Comparison of ENCODE assay signal across 25 mouse cellular contexts in the genomic region with DNA sequence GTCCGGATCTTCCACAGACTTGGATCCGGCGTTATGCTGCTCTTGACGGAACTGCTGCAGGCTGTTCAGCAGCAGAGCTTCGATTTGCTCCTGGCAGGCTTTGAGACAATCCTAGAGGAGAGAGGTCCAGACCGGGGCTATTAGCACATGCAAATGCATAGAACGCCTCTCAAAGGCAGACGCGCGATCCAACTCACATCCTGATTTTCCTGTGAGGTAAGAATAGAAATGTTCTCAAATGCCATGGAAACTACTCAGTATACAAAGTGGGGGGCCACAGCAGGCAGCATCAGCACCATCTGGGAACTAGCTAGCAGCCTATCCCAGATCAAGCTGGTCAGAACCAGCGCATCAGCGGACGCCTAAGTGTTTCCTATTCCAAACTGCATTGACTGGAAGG. TPM values are rescaled to one million over a fixed set of nuclear protein-coding genes. Genes with fewer than 3 reads are reported as not detected.
DNase-seq lines count a peak whose midpoint lies in the region; ATAC-seq and TF ChIP-seq lines count a peak whose summit lies in the region.
"Had no signal": no experiment of that assay in that cellular context is flagged by ENCODE, and none has a peak within 500 bp of the region (broad histone marks: within the 10 kb centered on the region; RNA-seq: fewer than 3 reads in every experiment).

No protein-coding gene starts in this region.

- DNase-seq in hindbrain, postnatal 0 days (ENCODE audit: low spot score) = peak; percentile 30
- DNase-seq in hindbrain, embryonic 11.5 days (ENCODE audit: low spot score) = no peak
- peak; percentile 96 for DNase-seq in ES-CJ7 (ENCODE audit: low read depth, low spot score)
- peak; percentile 75 for DNase-seq in forebrain, embryonic 14.5 days (ENCODE audit: low spot score)
- DNase-seq in midbrain, postnatal 0 days (ENCODE audit: low spot score) = peak; percentile 51
- DNase-seq in layer of hippocampus, adult 18-20 months (ENCODE audit: low spot score in 2 of 2) = no peak
- no peak for DNase-seq in gastrocnemius, postnatal 4 days (ENCODE audit: low spot score in 2 of 2)
- DNase-seq: adrenal gland, postnatal 36 days; cerebellum, adult 2 months; gastrocnemius, postnatal 14 days; heart, adult 2 months; heart, postnatal 4 days; kidney, adult 18-20 months; liver, postnatal 0 days; lung, postnatal 10 days; spleen, adult 18-20 months; thymus, adult 2 months had no signal

- peak overlapping the region; percentile 18; the same call in 1 of the 2 replicates for H3K4me2 ChIP-seq in hindbrain, postnatal 0 days (ENCODE audit: low read depth, low read length)
- no peak overlapping the region for H3K4me2 ChIP-seq in hindbrain, embryonic 11.5 days (replicated peaks; ENCODE audit: low read depth, low read length)
- no peak overlapping the region for H3K4me2 ChIP-seq in forebrain, embryonic 14.5 days (ENCODE audit: low read length)
- H3K4me2 ChIP-seq in midbrain, postnatal 0 days (ENCODE audit: low read depth, low read length, poor library complexity, severe bottlenecking) = no peak overlapping the region
- H3K4me2 ChIP-seq: heart, embryonic 15.5 days; neural tube, embryonic 13.5 days; stomach, embryonic 15.5 days had no signal

- peaks cover 3% of the 10 kb centered on the region; the same call in 1 of the 2 replicates for H3K4me1 ChIP-seq in hindbrain, postnatal 0 days (ENCODE audit: insufficient read depth, low read length)
- peaks cover 2% of the 10 kb centered on the region; the same call in 1 of the 2 replicates for H3K4me1 ChIP-seq in hindbrain, embryonic 11.5 days (replicated peaks; ENCODE audit: control insufficient read depth, insufficient read depth, low read length)
- peaks cover 34% of the 10 kb centered on the region for H3K4me1 ChIP-seq in forebrain, embryonic 14.5 days (ENCODE audit: control insufficient read depth, insufficient read depth, low read length)
- no peaks in the 10 kb centered on the region; the same call in 1 of the 2 replicates for H3K4me1 ChIP-seq in midbrain, postnatal 0 days (ENCODE audit: insufficient read depth, low read length)

- ATAC-seq in hindbrain, postnatal 0 days = 0 out of 2 replicates have a peak, but pooled peaks have one; percentile 39
- no peak for ATAC-seq in hindbrain, embryonic 11.5 days (ENCODE audit: low FRiP score)
- ATAC-seq in forebrain, embryonic 14.5 days = peak; percentile 22
- ATAC-seq in midbrain, postnatal 0 days (ENCODE audit: low FRiP score) = no peak
- ATAC-seq: liver, postnatal 0 days had no signal

- H3K27me3 ChIP-seq in hindbrain, postnatal 0 days (ENCODE audit: insufficient read depth, low read length) = no peaks in the 10 kb centered on the region
- H3K27me3 ChIP-seq in hindbrain, embryonic 11.5 days (ENCODE audit: control insufficient read depth, insufficient read depth, low read length) = no peaks in the 10 kb centered on the region
- H3K27me3 ChIP-seq in forebrain, embryonic 14.5 days (replicated peaks; ENCODE audit: control insufficient read depth, insufficient read depth, low read length) = no peaks in the 10 kb centered on the region
- no peaks in the 10 kb centered on the region for H3K27me3 ChIP-seq in midbrain, postnatal 0 days (ENCODE audit: insufficient read depth, low read length)
- H3K27me3 ChIP-seq: heart, embryonic 15.5 days; neural tube, embryonic 13.5 days; stomach, embryonic 15.5 days had no signal

- H3K9me3 ChIP-seq in hindbrain, postnatal 0 days (ENCODE audit: low read length) = no peaks in the 10 kb centered on the region
- no peaks in the 10 kb centered on the region for H3K9me3 ChIP-seq in hindbrain, embryonic 11.5 days (ENCODE audit: control insufficient read depth, low read length)
- no peaks in the 10 kb centered on the region for H3K9me3 ChIP-seq in forebrain, embryonic 14.5 days (replicated peaks; ENCODE audit: control insufficient read depth, low read length)
- H3K9me3 ChIP-seq in midbrain, postnatal 0 days (ENCODE audit: low read length) = no peaks in the 10 kb centered on the region
- H3K9me3 ChIP-seq: G1E; heart, embryonic 15.5 days; neural tube, embryonic 13.5 days; stomach, embryonic 15.5 days had no signal

- H3K4me3 ChIP-seq in hindbrain, postnatal 0 days (ENCODE audit: low read length) = no peak overlapping the region
- H3K4me3 ChIP-seq in hindbrain, embryonic 11.5 days (ENCODE audit: low read depth, low read length) = no peak overlapping the region
- H3K4me3 ChIP-seq in forebrain, embryonic 14.5 days (ENCODE audit: low read depth, low read length) = no peak overlapping the region
- no peak overlapping the region for H3K4me3 ChIP-seq in midbrain, postnatal 0 days (ENCODE audit: low read depth, low read length)
- H3K4me3 ChIP-seq: heart, adult 2 months; heart, embryonic 15.5 days; neural tube, embryonic 13.5 days; stomach, embryonic 15.5 days had no signal

- no peaks in the 10 kb centered on the region; the same call in 1 of the 2 replicates for H3K36me3 ChIP-seq in hindbrain, postnatal 0 days (ENCODE audit: insufficient read depth, low read length)
- peaks cover 8% of the 10 kb centered on the region; the same call in 1 of the 2 replicates for H3K36me3 ChIP-seq in hindbrain, embryonic 11.5 days (ENCODE audit: control insufficient read depth, insufficient read depth, low read length)
- H3K36me3 ChIP-seq in forebrain, embryonic 14.5 days (ENCODE audit: control insufficient read depth, insufficient read depth, low read length) = peaks cover 70% of the 10 kb centered on the region
- H3K36me3 ChIP-seq in midbrain, postnatal 0 days (ENCODE audit: insufficient read depth, low read length) = no peaks in the 10 kb centered on the region

- no peak overlapping the region for H3K9ac ChIP-seq in hindbrain, postnatal 0 days (replicated peaks; ENCODE audit: low read length)
- no peak overlapping the region for H3K9ac ChIP-seq in hindbrain, embryonic 11.5 days (ENCODE audit: low read depth, low read length)
- H3K9ac ChIP-seq in forebrain, embryonic 14.5 days (ENCODE audit: low read length) = 0 out of 2 replicates have a peak overlapping the region, but pooled peaks have one; percentile 29
- H3K9ac ChIP-seq in midbrain, postnatal 0 days (replicated peaks; ENCODE audit: low read length, poor library complexity, severe bottlenecking) = no peak overlapping the region
- H3K9ac ChIP-seq: heart, embryonic 15.5 days; liver, postnatal 0 days; neural tube, embryonic 13.5 days; stomach, embryonic 15.5 days had no signal

- 0 out of 2 replicates have a peak overlapping the region, but pooled peaks have one; percentile 4 for H3K27ac ChIP-seq in hindbrain, postnatal 0 days
- H3K27ac ChIP-seq in hindbrain, embryonic 11.5 days (ENCODE audit: low read depth, low read length) = no peak overlapping the region
- peak overlapping the region; percentile 39; the same call in 1 of the 2 replicates for H3K27ac ChIP-seq in forebrain, embryonic 14.5 days (ENCODE audit: low read depth, low read length)
- H3K27ac ChIP-seq in midbrain, postnatal 0 days (ENCODE audit: low read depth, low read length) = no peak overlapping the region
- H3K27ac ChIP-seq: heart, adult 2 months; heart, embryonic 15.5 days; kidney, postnatal 0 days; neural tube, embryonic 13.5 days; stomach, embryonic 15.5 days had no signal

- TF ChIP-seq CTCF in hindbrain, postnatal 0 days (IDR thresholded peaks at IDR 0.05; ENCODE audit: low read depth) = no peak
- TF ChIP-seq CTCF in midbrain, postnatal 0 days (IDR thresholded peaks at IDR 0.05) = no peak

- WGBS in hindbrain, postnatal 0 days = 43% methylated on average over 13 of the region's 13 CpGs
- 75% methylated on average over 13 of the region's 13 CpGs for WGBS in hindbrain, embryonic 11.5 days
- 40% methylated on average over 13 of the region's 13 CpGs for WGBS in forebrain, embryonic 14.5 days
- WGBS in midbrain, postnatal 0 days = 42% methylated on average over 13 of the region's 13 CpGs

RNA-seq across cellular contexts. Expression of a gene that starts 21.0 kb away (rescaled TPM):
- total RNA-seq in hindbrain, postnatal 0 days (2014; rRNA removed) = 6.6 and 7.7 TPM in 2 replicates
- polyA plus RNA-seq in hindbrain, postnatal 0 days (2015; fragmentation: Nextera tagmentation; extraction: Ambion mirVana) = 4.9 and 5.2 TPM in 2 replicates
- polyA plus RNA-seq in hindbrain, embryonic 11.5 days (2014; fragmentation: Nextera tagmentation; extraction: Ambion mirVana) = 5.8 and 6.4 TPM in 2 replicates
- polyA plus RNA-seq in forebrain, embryonic 14.5 days (2014; fragmentation: Nextera tagmentation; extraction: Ambion mirVana) = 7.4 and 8.1 TPM in 2 replicates
- total RNA-seq in midbrain, postnatal 0 days (2014; rRNA removed) = 6.1 and 6.7 TPM in 2 replicates
- 4.6 and 5.0 TPM in 2 replicates for polyA plus RNA-seq in midbrain, postnatal 0 days (2015; fragmentation: Nextera tagmentation; extraction: Ambion mirVana)
- 10 to 100 TPM; 27.9 to 30.7 TPM for total RNA-seq in layer of hippocampus, adult 18-20 months (2021)
- 10 to 100 TPM; 10.4 to 10.9 TPM for total RNA-seq in gastrocnemius, postnatal 4 days (2021)

RNA-seq across cellular contexts. Expression of a gene that starts 21.6 kb away (rescaled TPM):
- total RNA-seq in hindbrain, postnatal 0 days (2014; rRNA removed) = 22.3 and 27.1 TPM in 2 replicates
- 229 and 263 TPM in 2 replicates for polyA plus RNA-seq in hindbrain, postnatal 0 days (2015; fragmentation: Nextera tagmentation; extraction: Ambion mirVana)
- 1,153 and 1,300 TPM in 2 replicates for polyA plus RNA-seq in hindbrain, embryonic 11.5 days (2014; fragmentation: Nextera tagmentation; extraction: Ambion mirVana)
- polyA plus RNA-seq in forebrain, embryonic 14.5 days (2014; fragmentation: Nextera tagmentation; extraction: Ambion mirVana) = 1,278 and 1,343 TPM in 2 replicates
- 13.9 and 14.5 TPM in 2 replicates for total RNA-seq in midbrain, postnatal 0 days (2014; rRNA removed)
- 95.6 and 106 TPM in 2 replicates for polyA plus RNA-seq in midbrain, postnatal 0 days (2015; fragmentation: Nextera tagmentation; extraction: Ambion mirVana)
- total RNA-seq in layer of hippocampus, adult 18-20 months (2021) = 100 to 1,000 TPM; 118 to 128 TPM
- 10 to 100 TPM; 80.7 to 85.3 TPM for total RNA-seq in gastrocnemius, postnatal 4 days (2021)

RNA-seq across cellular contexts. Expression of a gene that starts 57.7 kb away (rescaled TPM):
- 1.8 and 1.9 TPM in 2 replicates for total RNA-seq in hindbrain, postnatal 0 days (2014; rRNA removed)
- 0.28 TPM in 2 replicates for polyA plus RNA-seq in hindbrain, postnatal 0 days (2015; fragmentation: Nextera tagmentation; extraction: Ambion mirVana)
- 0.08 TPM in 1 of 2 replicates, not detected in the other for polyA plus RNA-seq in hindbrain, embryonic 11.5 days (2014; fragmentation: Nextera tagmentation; extraction: Ambion mirVana)
- 0.09 and 0.11 TPM in 2 replicates for polyA plus RNA-seq in forebrain, embryonic 14.5 days (2014; fragmentation: Nextera tagmentation; extraction: Ambion mirVana)
- 0.33 and 0.77 TPM in 2 replicates for total RNA-seq in midbrain, postnatal 0 days (2014; rRNA removed)
- 0.38 and 0.63 TPM in 2 replicates for polyA plus RNA-seq in midbrain, postnatal 0 days (2015; fragmentation: Nextera tagmentation; extraction: Ambion mirVana)
- total RNA-seq in layer of hippocampus, adult 18-20 months (2021) = under 1 TPM; 0.17 to 0.18 TPM
- total RNA-seq in gastrocnemius, postnatal 4 days (2021) = under 1 TPM in 1 of 2 experiments, not detected in 1; 0.20 TPM
- total RNA-seq: adrenal gland, postnatal 36 days; gastrocnemius, postnatal 14 days; heart, adult 2 months; liver, adult 2 months; megakaryocyte progenitor cell, adult 5-6 weeks had no signal
- polyA plus RNA-seq: G1E; heart, adult 2 months; kidney, postnatal 0 days; liver, adult 2 months; liver, postnatal 0 days; neural tube, embryonic 13.5 days; stomach, embryonic 15.5 days; urinary bladder, adult 2 months had no signal

Comparison
In these comparisons a context has a peak if more than half of its experiments do, and no peak if none do; other contexts are left out.
1. ATAC-seq: peak in hindbrain, postnatal 0 days (single experiment) and forebrain, embryonic 14.5 days (single experiment); none in hindbrain, embryonic 11.5 days (single experiment) and midbrain, postnatal 0 days (single experiment).
2. DNase-seq: peak in hindbrain, postnatal 0 days (single experiment), ES-CJ7 (single experiment), forebrain, embryonic 14.5 days (single experiment) and midbrain, postnatal 0 days (single experiment); none in hindbrain, embryonic 11.5 days (single experiment), layer of hippocampus, adult 18-20 months (0 of 2) and gastrocnemius, postnatal 4 days (0 of 2).
3. H3K27ac ChIP-seq: peak in hindbrain, postnatal 0 days (single experiment) and forebrain, embryonic 14.5 days (single experiment); none in hindbrain, embryonic 11.5 days (single experiment) and midbrain, postnatal 0 days (single experiment).